Mouse (Mus musculus) myocyte (in vitro differentiated cells): ENCODE results near the gene Traf6. TPM values are rescaled to one million over a fixed set of nuclear protein-coding genes. Genes with fewer than 3 reads are reported as not detected.

Experiments
- H3K27me3 ChIP-seq: one replicate; pipeline ENCODE4 v1.6.1; 2011; ENCODE audit not compliant: control insufficient read depth, insufficient read depth, insufficient read length
- H3K36me3 ChIP-seq: one replicate; pipeline ENCODE4 v1.6.1; 2011; ENCODE audit not compliant: control insufficient read depth, insufficient read depth
- H3K4me2 ChIP-seq: one replicate; pipeline ENCODE4 v1.6.1; 2011; ENCODE audit warnings: low read depth, control low read depth
- H3K4me3 ChIP-seq: one replicate; pipeline ENCODE4 v1.5.1; 2011; ENCODE audit warnings: mild to moderate bottlenecking, control low read depth, moderate library complexity
- H3K79me2 ChIP-seq: one replicate; pipeline ENCODE4 v1.6.1; 2011; ENCODE audit not compliant: control insufficient read depth, insufficient read depth
- H3ac ChIP-seq: one replicate; pipeline ENCODE4 v1.6.1; 2011; ENCODE audit not compliant: control insufficient read depth, insufficient read length
- CEBPB ChIP-seq: IDR thresholded peaks from 2 replicates; pipeline ENCODE4 v1.6.1; 2011; ENCODE audit warnings: mild to moderate bottlenecking, moderate library complexity; ENCODE audit not compliant: poor library complexity, insufficient read depth, severe bottlenecking
- E2F4 ChIP-seq: IDR thresholded peaks from one replicate; pipeline ENCODE4 v1.6.1; 2011; ENCODE audit warnings: mild to moderate bottlenecking, control low read depth, moderate library complexity; ENCODE audit not compliant: insufficient read depth
- MAX ChIP-seq: IDR thresholded peaks from one replicate; pipeline ENCODE4 v1.6.1; 2011; ENCODE audit warnings: low read depth, mild to moderate bottlenecking, control low read depth
- MYOD1 ChIP-seq, 3 experiments: IDR thresholded peaks; one replicate each; pipeline ENCODE4 v1.6.1; 2011; ENCODE audit warnings: control low read depth in 2 of 3, low read depth in 2 of 3, mild to moderate bottlenecking in 2 of 3, moderate library complexity in 1 of 3; ENCODE audit not compliant: insufficient read length in 2 of 3, control insufficient read depth in 1 of 3
- MYOG ChIP-seq, 3 experiments: IDR thresholded peaks; one replicate each; pipeline ENCODE4 v1.6.1; 2011; ENCODE audit warnings: control low read depth in 2 of 3, low read depth in 2 of 3, mild to moderate bottlenecking in 2 of 3; ENCODE audit not compliant: insufficient read length in 2 of 3, control insufficient read depth in 1 of 3, insufficient read depth in 1 of 3
- POLR2A ChIP-seq: IDR thresholded peaks from one replicate; pipeline ENCODE4 v1.6.1; 2011; ENCODE audit warnings: low read depth, mild to moderate bottlenecking, control low read depth, moderate library complexity; ENCODE audit not compliant: insufficient read length
- POLR2AphosphoS2 ChIP-seq: IDR thresholded peaks from one replicate; pipeline ENCODE4 v1.6.1; 2011; ENCODE audit warnings: low read depth, control low read depth; ENCODE audit not compliant: insufficient read length
- REST ChIP-seq: IDR thresholded peaks from one replicate; pipeline ENCODE4 v1.6.1; 2011; ENCODE audit warnings: mild to moderate bottlenecking, control low read depth, moderate library complexity; ENCODE audit not compliant: insufficient read depth, insufficient read length
- SRF ChIP-seq: IDR thresholded peaks from one replicate; pipeline ENCODE4 v1.6.1; 2011; ENCODE audit warnings: low read depth; ENCODE audit not compliant: control insufficient read depth, insufficient read length
- TCF12 ChIP-seq: IDR thresholded peaks from one replicate; pipeline ENCODE4 v1.6.1; 2011; ENCODE audit warnings: mild to moderate bottlenecking, control low read depth; ENCODE audit not compliant: poor library complexity, insufficient read depth, severe bottlenecking
- TCF3 ChIP-seq: IDR thresholded peaks from one replicate; pipeline ENCODE4 v1.6.1; 2011; ENCODE audit warnings: low read depth, control low read depth; ENCODE audit not compliant: insufficient read length
- USF1 ChIP-seq: IDR thresholded peaks from one replicate; pipeline ENCODE4 v1.6.1; 2011; ENCODE audit warnings: low read depth, mild to moderate bottlenecking, control low read depth, moderate library complexity
- polyA plus RNA-seq: library from polyadenylated mRNA; unstranded; fragments of >200 nt; fragmentation: generic; extraction: Trizol; gene quantifications from one replicate; pipeline ENCODE4 v1.2.1, GENCODE M21; 2012; ENCODE audit warnings: missing spikeins

Gene Traf6
- polyA plus RNA-seq, 1 experiment = 5.4 TPM

- H3K79me2 ChIP-seq = no peaks in the 10 kb centered on the region
- no peak for TF ChIP-seq POLR2AphosphoS2
- no peak for TF ChIP-seq REST
- no peak for TF ChIP-seq USF1
- TF ChIP-seq TCF12 = no peak
- TF ChIP-seq POLR2A = no peak
- TF ChIP-seq MYOG (IDR thresholded peaks at IDR 0.05; ENCODE audit: control insufficient read depth in 1 of 3, insufficient read depth in 1 of 3, insufficient read length in 2 of 3, low read depth in 2 of 3) = no peak
- no peak for TF ChIP-seq MAX
- no peak for TF ChIP-seq SRF
- no peak for TF ChIP-seq TCF3
- TF ChIP-seq MYOD1 (IDR thresholded peaks at IDR 0.05; ENCODE audit: control insufficient read depth in 1 of 3, insufficient read length in 2 of 3, low read depth in 2 of 3) = no peak
- no peak for TF ChIP-seq CEBPB
- no peak overlapping the region for H3K4me3 ChIP-seq
- H3ac ChIP-seq = no peak overlapping the region
- H3K27me3 ChIP-seq = no peaks in the 10 kb centered on the region
- H3K4me2 ChIP-seq = no peak overlapping the region
- H3K36me3 ChIP-seq = no peaks in the 10 kb centered on the region
Measured at GRCm38 (mm10) chr2:101727787-101728186, 49.6 kb downstream of the Traf6 start.

- no peak overlapping the region for H3ac ChIP-seq
- no peak overlapping the region for H3K4me3 ChIP-seq
- H3K27me3 ChIP-seq = no peaks in the 10 kb centered on the region
- TF ChIP-seq TCF12 (no peak), REST (no peak), USF1 (no peak), MAX (no peak), POLR2AphosphoS2 (no peak), MYOG (IDR thresholded peaks at IDR 0.05; ENCODE audit: control insufficient read depth in 1 of 3, insufficient read depth in 1 of 3, insufficient read length in 2 of 3, low read depth in 2 of 3) (peak in 1 of 3 experiments; percentile 25), POLR2A (no peak), TCF3 (no peak), CEBPB (no peak), SRF (no peak), E2F4 (no peak), MYOD1 (IDR thresholded peaks at IDR 0.05; ENCODE audit: control insufficient read depth in 1 of 3, insufficient read length in 2 of 3, low read depth in 2 of 3) (peak in 1 of 3 experiments; percentile 11)
- H3K4me2 ChIP-seq = no peak overlapping the region
- no peaks in the 10 kb centered on the region for H3K79me2 ChIP-seq
- H3K36me3 ChIP-seq = no peaks in the 10 kb centered on the region
Measured at GRCm38 (mm10) chr2:101729472-101729871, 51.2 kb downstream of the Traf6 start.

- no peak for TF ChIP-seq TCF3
- TF ChIP-seq POLR2A = no peak
- no peak for TF ChIP-seq MYOD1 (IDR thresholded peaks at IDR 0.05; ENCODE audit: control insufficient read depth in 1 of 3, insufficient read length in 2 of 3, low read depth in 2 of 3)
- TF ChIP-seq CEBPB = no peak
- no peak for TF ChIP-seq REST
- TF ChIP-seq USF1 = no peak
- TF ChIP-seq SRF = no peak
- TF ChIP-seq TCF12 = no peak
- TF ChIP-seq MYOG (IDR thresholded peaks at IDR 0.05; ENCODE audit: control insufficient read depth in 1 of 3, insufficient read depth in 1 of 3, insufficient read length in 2 of 3, low read depth in 2 of 3) = no peak
- no peak for TF ChIP-seq POLR2AphosphoS2
- TF ChIP-seq E2F4 = no peak
- TF ChIP-seq MAX = no peak
- H3K36me3 ChIP-seq = no peaks in the 10 kb centered on the region
- no peaks in the 10 kb centered on the region for H3K79me2 ChIP-seq
Measured at GRCm38 (mm10) chr2:101730972-101731371, 52.7 kb downstream of the Traf6 start.

GRCm38 (mm10) chr2:101732777-101733210, 54.6 kb downstream of the Traf6 start:
- H3K79me2 ChIP-seq = no peaks in the 10 kb centered on the region
- no peak overlapping the region for H3K4me3 ChIP-seq
- no peak overlapping the region for H3K4me2 ChIP-seq
- no peaks in the 10 kb centered on the region for H3K27me3 ChIP-seq
- TF ChIP-seq TCF3 (no peak), SRF (no peak), CEBPB (no peak), MYOD1 (IDR thresholded peaks at IDR 0.05; ENCODE audit: control insufficient read depth in 1 of 3, insufficient read length in 2 of 3, low read depth in 2 of 3) (no peak), MAX (no peak), POLR2A (no peak), USF1 (no peak), POLR2AphosphoS2 (no peak)
- no peak overlapping the region for H3ac ChIP-seq
- H3K36me3 ChIP-seq = no peaks in the 10 kb centered on the region

More at GRCm38 (mm10) chr2:101730972-101731371, 52.7 kb downstream of the Traf6 start:
- no peak overlapping the region for H3K4me2 ChIP-seq
- H3ac ChIP-seq = no peak overlapping the region
- H3K4me3 ChIP-seq = no peak overlapping the region
- no peaks in the 10 kb centered on the region for H3K27me3 ChIP-seq

GRCm38 (mm10) chr2:101733564-101733963, 55.3 kb downstream of the Traf6 start:
- TF ChIP-seq E2F4 (no peak), MYOD1 (IDR thresholded peaks at IDR 0.05; ENCODE audit: control insufficient read depth in 1 of 3, insufficient read length in 2 of 3, low read depth in 2 of 3) (no peak), TCF12 (no peak), POLR2A (no peak), SRF (no peak), MYOG (IDR thresholded peaks at IDR 0.05; ENCODE audit: control insufficient read depth in 1 of 3, insufficient read depth in 1 of 3, insufficient read length in 2 of 3, low read depth in 2 of 3) (no peak), CEBPB (no peak), POLR2AphosphoS2 (no peak), REST (no peak), MAX (no peak), USF1 (no peak), TCF3 (no peak)
- H3K36me3 ChIP-seq = no peaks in the 10 kb centered on the region
- H3ac ChIP-seq = no peak overlapping the region
- no peaks in the 10 kb centered on the region for H3K27me3 ChIP-seq
- no peak overlapping the region for H3K4me3 ChIP-seq
- H3K79me2 ChIP-seq = no peaks in the 10 kb centered on the region
- H3K4me2 ChIP-seq = no peak overlapping the region
